Mouse (Mus musculus): ENCODE measurements around the gene Dnajc5. TPM values are rescaled to one million over a fixed set of nuclear protein-coding genes. Genes with fewer than 3 reads are reported as not detected.

Gene Dnajc5
- total RNA-seq, 4 experiments from 2014 or later: 277 to 310 (median 297) TPM

DNA sequence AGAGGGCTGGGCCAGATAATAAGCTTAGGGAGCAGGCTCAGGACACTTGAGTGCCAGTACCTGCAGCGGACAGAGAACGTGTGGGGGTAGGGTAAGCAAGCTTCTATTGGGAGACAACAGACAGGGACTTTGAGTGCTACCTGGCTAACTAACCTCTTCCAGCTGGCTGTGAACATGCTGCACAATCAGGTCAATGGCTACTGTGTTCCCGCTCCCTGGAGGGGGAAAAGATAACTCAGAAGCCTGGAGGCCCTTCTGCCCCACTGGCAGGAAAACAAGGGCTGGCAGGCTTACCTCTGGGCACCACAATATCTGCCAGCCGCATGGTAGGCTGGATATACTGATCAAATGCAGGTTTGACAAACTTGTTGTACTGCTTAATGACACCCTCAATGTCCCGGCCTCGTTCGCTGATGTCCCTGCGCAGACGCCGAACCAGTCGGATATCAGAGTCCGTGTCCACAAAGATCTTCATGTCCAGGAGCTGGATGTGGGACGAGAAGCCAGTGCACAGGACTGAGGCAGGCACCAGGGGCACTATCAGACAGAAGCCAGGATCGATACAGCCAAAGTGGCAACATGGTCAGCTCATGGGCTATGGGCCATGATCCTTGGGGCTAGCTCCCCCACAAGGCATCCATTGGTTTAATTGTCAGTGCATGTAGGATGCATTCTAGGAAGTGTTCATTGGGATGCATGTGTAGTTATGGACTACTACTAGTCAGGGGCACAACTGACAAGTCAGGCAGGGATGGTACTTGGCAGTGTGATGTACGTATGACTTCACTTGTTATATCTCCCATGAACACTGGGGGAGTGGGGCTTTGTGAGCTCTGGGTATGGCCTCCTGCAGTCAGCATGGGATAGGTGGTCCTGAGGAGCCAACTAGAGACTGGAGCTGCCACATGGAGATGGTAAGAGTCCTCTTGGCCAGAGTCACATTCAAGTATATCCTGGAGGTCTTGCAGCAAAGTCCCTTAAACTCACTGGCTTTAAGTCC, 52.9 kb downstream of the Dnajc5 start:
- no peak for DNase-seq (ENCODE audit: low spot score in 2 of 2)

DNA sequence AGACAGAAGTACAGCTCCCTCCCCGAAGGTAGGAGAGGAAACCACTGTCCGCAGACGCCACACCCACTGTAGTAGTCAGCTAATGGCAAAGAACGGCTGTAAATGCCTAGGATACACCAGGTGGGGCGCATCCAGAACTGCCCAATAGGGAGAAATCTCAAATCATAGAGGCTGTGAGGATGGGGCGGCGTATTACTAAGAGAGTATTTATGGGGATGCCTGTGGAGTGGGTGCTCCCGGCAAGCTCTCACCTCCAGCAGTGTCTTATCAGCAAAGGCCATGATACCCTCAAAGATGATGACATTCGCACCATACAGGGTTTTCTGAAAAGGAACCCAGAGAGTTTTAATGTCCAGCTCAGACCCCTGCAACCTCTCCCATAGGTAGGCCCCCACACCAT, 53.7 kb downstream of the Dnajc5 start:
- DNase-seq (ENCODE audit: low spot score in 2 of 2): no peak

DNA sequence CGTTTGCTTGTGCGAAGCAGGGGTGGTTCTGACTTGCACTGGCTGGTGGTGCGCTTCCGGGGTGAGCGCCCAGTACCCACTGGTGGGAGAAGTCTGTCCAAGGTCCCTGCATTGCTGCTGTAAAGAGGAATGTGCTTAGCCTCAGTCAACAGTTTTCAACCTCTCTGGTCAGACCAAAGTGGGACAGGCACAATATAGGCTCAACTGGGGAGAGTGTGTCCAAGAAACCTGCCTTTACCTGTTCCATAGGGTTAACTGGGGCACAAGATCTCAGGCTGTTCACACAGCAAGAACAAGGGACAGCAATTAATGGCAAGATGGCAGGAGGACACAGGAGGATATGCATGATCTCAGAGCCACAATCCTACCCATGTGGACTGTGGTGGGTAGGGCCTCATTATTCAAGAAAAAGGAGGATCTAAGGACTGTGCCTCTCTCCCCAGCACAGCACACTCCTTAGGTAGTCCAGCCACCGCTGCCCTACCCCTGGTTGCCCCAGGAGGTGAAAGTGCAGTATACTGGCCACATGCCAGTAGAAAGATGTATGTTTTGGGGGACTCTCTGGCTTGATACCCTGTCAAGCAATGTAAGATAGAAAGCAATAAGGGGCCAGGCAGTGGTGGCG, 54.7 kb downstream of the Dnajc5 start:
- no peak for DNase-seq (ENCODE audit: low spot score in 2 of 2)

- DNase-seq (ENCODE audit: low spot score in 2 of 2): no peak
Observed at GRCm38 (mm10) chr2:181576613-181577012, 56.3 kb downstream of the Dnajc5 start.

DNA sequence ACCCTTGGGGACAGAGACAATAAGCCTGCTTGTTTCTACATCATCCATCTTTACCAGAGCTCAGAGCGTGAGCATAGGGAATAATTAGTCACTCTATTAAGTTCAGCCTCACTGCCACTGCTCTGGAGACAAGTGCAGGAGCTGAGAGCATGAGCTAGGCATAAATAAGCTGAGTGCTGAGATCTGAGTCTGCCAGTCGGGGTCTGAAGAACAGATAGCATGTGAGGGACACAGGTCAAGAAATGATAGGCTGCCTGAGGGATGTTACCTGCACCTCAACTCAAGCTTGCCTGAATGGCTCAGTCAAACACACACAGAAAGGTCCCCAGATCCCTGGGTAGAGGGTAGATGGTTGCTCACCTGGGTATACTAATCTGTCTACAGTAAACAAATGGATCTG, 56.8 kb downstream of the Dnajc5 start:
- DNase-seq (ENCODE audit: low spot score in 2 of 2): no peak

- no peak for DNase-seq (ENCODE audit: low spot score in 2 of 2)
Observed at GRCm38 (mm10) chr2:181577981-181578581, 57.8 kb downstream of the Dnajc5 start.

DNA sequence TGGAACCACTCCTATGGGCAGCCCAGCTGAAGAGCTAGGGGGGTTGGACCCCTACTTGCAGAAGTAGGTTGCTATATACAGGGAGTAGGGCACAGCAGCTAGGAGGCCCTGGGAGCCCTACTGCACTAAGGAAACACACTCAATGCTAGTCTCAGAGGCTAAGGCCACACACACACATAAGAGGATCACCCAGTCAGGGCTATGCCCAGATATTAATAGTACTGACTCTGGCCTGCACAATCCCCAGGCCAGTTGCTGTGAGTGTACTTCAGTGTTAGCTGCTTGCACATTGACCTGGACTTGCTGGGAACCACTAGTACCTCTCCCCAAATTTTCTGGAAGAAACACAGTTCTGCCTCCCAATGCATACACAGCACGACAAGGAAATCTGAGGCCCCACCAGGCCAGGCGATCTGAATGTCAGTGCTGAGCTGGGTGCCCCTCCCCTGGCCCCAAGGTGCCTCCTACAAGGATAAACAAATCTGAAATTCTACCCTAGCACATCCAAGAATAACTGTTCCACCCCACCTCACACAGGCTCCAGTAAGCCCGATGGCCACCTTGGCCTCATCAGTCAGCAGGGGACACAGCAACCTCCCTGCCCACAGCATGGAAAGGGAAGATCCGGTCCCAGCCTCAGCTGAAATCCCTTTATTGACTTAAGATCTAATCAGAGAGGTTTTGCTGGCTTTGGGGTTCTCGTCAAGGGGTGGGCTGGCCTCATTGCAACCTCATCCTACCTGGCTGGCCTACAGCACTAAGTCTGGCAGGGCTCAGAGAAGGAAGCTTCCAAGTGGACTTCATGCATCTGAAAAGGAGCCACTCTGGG, 58.7 kb downstream of the Dnajc5 start:
- peak in 1 of 2 experiments; percentile 6 for DNase-seq (ENCODE audit: low spot score in 2 of 2)

DNA sequence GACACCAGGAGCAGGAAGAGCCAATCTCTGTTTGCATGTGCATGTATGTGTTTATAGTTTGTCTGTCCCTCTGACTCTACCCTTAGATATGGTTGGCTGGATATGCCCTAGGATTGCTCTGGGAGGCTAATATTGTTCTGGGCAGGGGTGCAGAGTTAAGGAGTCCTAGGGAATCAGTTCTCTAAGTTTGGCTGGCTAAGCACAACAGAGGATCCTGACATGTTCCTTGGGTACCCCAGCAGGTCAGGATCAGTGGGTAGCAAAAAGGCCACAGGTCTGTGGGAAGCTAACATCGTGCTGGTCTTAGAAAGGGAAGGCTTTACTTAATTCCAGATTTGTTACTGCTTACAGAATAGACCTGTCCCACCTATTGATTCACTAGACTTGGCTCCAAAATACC, 59.4 kb downstream of the Dnajc5 start:
- no peak for DNase-seq (ENCODE audit: low spot score in 2 of 2)

- peak in 1 of 2 experiments; percentile 5 for DNase-seq (ENCODE audit: low spot score in 2 of 2)
Observed at GRCm38 (mm10) chr2:181580131-181580772, 60.0 kb downstream of the Dnajc5 start.

- peak; percentile 67 to 81 for DNase-seq (ENCODE audit: low spot score in 2 of 2)
Observed at GRCm38 (mm10) chr2:181581016-181581401, 60.7 kb downstream of the Dnajc5 start.

DNA sequence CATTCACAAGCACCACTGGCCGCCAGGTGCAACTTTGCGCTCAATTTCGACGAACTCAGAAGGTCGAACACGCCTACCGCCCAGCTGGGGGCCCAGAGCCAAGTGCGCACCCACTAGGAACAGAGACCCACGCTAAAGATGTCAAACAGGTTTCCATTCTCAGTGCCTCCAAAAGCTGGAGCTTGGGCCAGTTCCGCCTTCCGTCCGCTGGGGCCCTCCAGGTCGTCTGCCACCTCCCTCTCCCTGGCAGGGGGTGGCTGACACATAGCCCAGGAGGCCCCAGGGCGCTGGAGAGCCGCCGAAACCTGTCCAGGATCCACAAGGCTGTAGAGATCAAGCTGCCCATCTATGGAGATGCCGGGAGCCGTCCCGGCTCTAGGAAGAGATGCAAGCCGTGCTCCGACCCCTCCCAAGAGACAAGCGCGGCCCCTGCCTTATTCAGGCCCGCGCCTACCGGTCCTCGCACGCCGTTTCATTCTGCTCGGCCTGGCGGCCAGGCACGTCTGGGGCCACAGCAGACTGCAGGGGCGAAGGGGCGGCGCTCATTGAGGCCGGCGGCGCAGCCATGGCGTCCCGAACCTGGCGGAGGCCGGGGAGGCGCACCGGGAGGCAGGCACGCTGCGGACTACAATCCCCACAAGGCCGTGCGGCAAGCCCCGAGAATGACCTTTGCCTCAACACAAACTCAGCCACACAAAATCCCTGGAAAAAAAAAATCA, 61.3 kb downstream of the Dnajc5 start:
- peak; percentile 78 to 82 for DNase-seq (ENCODE audit: low spot score in 2 of 2)

- peak in 1 of 2 experiments; percentile 13 for DNase-seq (ENCODE audit: low spot score in 2 of 2)
Observed at GRCm38 (mm10) chr2:181582358-181582757, 62.1 kb downstream of the Dnajc5 start.

GRCm38 (mm10) chr2:181582939-181583338, 62.7 kb downstream of the Dnajc5 start:
- peak in 1 of 2 experiments; percentile 15 for DNase-seq (ENCODE audit: low spot score in 2 of 2)

DNA sequence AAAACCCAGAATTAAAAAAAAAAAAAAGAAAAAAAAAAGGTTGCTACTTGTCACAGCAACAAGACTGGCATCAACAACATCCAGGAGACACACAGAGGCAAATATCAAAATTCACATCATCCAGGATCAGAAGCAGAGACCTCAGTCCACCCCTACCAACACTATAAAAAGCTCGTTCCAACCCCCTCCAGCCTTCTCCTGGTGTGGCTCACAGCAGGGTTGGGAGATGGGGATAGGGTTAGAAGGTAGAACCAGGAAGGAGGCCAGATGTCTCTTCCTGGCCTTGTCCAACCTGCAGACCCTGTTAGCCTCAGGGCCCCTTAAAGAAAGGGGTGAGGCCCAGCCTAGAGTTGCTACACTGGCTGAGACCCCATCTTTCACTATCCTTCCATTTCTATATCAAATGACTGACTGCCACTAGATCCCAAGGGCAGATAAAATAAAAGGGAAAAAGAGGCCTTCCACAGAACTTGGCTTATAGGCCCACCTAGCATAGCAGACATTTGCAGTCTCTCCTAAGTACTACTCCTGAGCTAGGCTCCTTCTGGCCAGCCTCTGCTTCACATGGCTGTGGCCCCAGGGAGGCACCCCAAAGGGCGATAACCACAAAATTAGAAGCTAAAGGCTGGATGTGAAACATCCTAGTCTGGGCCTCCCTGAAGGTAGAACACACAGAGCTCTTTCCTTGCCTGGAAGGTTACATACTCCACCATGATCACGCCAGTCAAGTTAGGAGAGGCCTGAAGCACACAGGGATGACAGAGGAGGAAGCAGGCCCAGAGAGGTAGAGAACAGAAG, 63.4 kb downstream of the Dnajc5 start:
- peak in 1 of 2 experiments; percentile 6 for DNase-seq (ENCODE audit: low spot score in 2 of 2)

GRCm38 (mm10) chr2:181584411-181584942, 64.2 kb downstream of the Dnajc5 start, which contains the start of gene Uckl1:
Gene Uckl1 (minus strand): TSS chr2:181584892.
- DNase-seq (ENCODE audit: low spot score in 2 of 2): peak in 1 of 2 experiments; percentile 11

GRCm38 (mm10) chr2:181585506-181585905, 65.2 kb downstream of the Dnajc5 start:
- peak in 1 of 2 experiments; percentile 6 for DNase-seq (ENCODE audit: low spot score in 2 of 2)

DNA sequence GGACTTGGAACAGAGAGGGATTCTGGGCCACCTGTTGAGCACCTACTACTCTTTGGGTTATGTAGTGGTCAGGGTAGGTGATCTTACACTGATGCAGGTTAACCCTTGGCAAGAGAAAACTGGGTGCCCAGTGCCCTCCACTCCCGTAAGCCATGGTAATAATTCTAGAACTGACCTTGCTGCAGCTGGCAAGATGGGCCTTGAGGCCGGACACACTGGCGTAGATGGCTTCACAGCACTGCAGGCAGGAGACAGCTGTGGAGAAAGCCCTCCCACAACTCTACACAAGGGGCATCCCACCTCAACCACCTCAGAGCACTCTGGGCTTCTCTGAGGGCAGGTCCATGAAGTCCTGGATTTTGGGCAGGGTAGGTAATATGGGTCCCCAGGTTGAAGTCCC, 65.8 kb downstream of the Dnajc5 start:
- peak in 1 of 2 experiments; percentile 8 for DNase-seq (ENCODE audit: low spot score in 2 of 2)

DNA sequence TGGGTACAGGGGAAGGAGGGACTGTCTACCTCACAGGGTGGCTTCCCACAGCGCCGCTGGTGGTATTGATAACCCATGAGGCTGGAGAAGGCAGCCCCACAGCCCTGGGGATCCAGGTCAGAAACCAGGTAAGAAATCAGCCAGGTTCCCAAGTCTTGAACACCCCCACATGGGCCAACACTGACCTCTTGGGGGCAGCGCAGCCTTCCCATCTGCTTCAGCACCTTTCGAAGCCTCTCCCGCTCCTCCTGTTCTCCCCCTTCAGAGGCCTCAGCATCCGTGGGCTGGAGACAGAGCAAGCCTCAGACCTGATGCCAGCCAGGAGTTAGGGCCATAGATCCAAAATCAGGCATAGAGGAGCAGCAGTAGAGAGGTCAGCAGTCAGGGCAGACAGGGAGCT, 67.5 kb downstream of the Dnajc5 start:
- DNase-seq (ENCODE audit: low spot score in 2 of 2): peak in 1 of 2 experiments; percentile 6

Measured in left cerebral cortex, adult 8-10 months (tissue).